Mouse (Mus musculus) stomach, embryonic 14.5 days (tissue): Measurements from ENCODE around the gene Fgf11. TPM values are rescaled to one million over a fixed set of nuclear protein-coding genes. Genes with fewer than 3 reads are reported as not detected.

ENCODE experiments used
- ATAC-seq: fragments of 200-750 bp; cut with Nextera tagmentation; 2 replicates; pipeline ENCODE4 v1.8.0; 2017; ENCODE audit warnings: low read depth, moderate TSS enrichment; ENCODE audit not compliant: insufficient number of reproducible peaks, insufficient read depth, low FRiP score
- H3K27ac ChIP-seq: fragments of 300-500 bp; sonication (generic); 2 replicates; pipeline ENCODE4 v1.5.1; 2014; ENCODE audit warnings: mild to moderate bottlenecking, low read length, moderate library complexity, mixed read lengths
- H3K27me3 ChIP-seq: fragments of 300-500 bp; sonication (generic); 2 replicates; pipeline ENCODE4 v1.6.1; 2014; ENCODE audit warnings: low read length, control low read depth, mixed read lengths; ENCODE audit not compliant: control insufficient read depth, insufficient read depth
- H3K36me3 ChIP-seq: fragments of 300-500 bp; sonication (generic); 2 replicates; pipeline ENCODE4 v1.6.1; 2014; ENCODE audit warnings: mild to moderate bottlenecking, control low read depth, low read length, moderate library complexity, mixed read lengths; ENCODE audit not compliant: control insufficient read depth, insufficient read depth
- H3K4me1 ChIP-seq: fragments of 300-500 bp; sonication (generic); 2 replicates; pipeline ENCODE4 v1.6.1; 2014; ENCODE audit warnings: low read length, control low read depth, mixed read lengths; ENCODE audit not compliant: control insufficient read depth, insufficient read depth
- H3K4me2 ChIP-seq: fragments of 300-500 bp; sonication (generic); replicated peaks from 2 replicates; pipeline ENCODE4 v1.6.1; 2014; ENCODE audit warnings: low read depth, low read length, control low read depth
- H3K4me3 ChIP-seq: fragments of 300-500 bp; sonication (generic); 2 replicates; pipeline ENCODE4 v1.5.1; 2014; ENCODE audit warnings: low read depth, low read length, control low read depth
- H3K9ac ChIP-seq: fragments of 300-500 bp; sonication (generic); replicated peaks from 2 replicates; pipeline ENCODE4 v1.6.1; 2014; ENCODE audit warnings: low read depth, mild to moderate bottlenecking, control low read depth, low read length, moderate library complexity, mixed read lengths
- H3K9me3 ChIP-seq: fragments of 300-500 bp; sonication (generic); 2 replicates; pipeline ENCODE4 v1.6.1; 2016; ENCODE audit warnings: low read depth, low read length, control low read depth; ENCODE audit not compliant: control insufficient read depth
- WGBS: fragments of 180-500 bp; shearing (Covaris S2); extraction: QIAGEN DNeasy Blood & Tissue Kit; methylation state at CpG from one replicate; pipeline ENCODE4 v1.1.7; 2014; 5-methylcytosine and 5-hydroxymethylcytosine counted together
- polyA plus RNA-seq: library from polyadenylated mRNA; unstranded; fragments of >200 nt; fragmentation: Nextera tagmentation; extraction: Ambion mirVana; gene quantifications from 2 replicates; pipeline ENCODE4 v1.2.1, GENCODE M21; 2014

Gene Fgf11
- polyA plus RNA-seq, 1 experiment from 2014 or later = 2.1 TPM

DNA sequence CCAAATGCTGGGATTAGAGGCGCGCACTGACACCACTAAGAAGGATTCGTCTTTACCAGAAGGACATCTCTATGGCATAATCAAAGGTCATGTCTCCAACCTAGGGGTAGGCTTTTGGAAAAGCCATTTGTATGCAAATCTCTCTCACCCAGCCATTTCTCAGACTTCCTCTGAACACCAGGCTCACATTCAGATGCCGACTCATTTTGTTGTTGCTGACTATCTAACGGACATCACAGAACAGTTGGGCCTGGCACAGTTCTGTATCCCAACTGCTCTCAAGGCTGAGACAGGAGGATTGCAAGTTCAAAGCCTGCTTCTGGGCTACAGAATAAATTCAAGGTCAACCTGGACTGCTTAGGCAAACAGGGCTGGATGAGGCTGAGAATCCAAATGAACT lies 14.4 kb downstream of the Fgf11 start:
- no peak for ATAC-seq
- H3K4me2 ChIP-seq = no peak overlapping the region
- no peaks in the 10 kb centered on the region for H3K9me3 ChIP-seq
- no peak overlapping the region for H3K4me3 ChIP-seq
- 87% methylated on average over 5 of the region's 5 CpGs for WGBS
- no peaks in the 10 kb centered on the region for H3K36me3 ChIP-seq
- peaks cover 3% of the 10 kb centered on the region; the same call in 1 of the 2 replicates for H3K4me1 ChIP-seq
- no peak overlapping the region for H3K27ac ChIP-seq
- no peaks in the 10 kb centered on the region for H3K27me3 ChIP-seq
- H3K9ac ChIP-seq = no peak overlapping the region

DNA sequence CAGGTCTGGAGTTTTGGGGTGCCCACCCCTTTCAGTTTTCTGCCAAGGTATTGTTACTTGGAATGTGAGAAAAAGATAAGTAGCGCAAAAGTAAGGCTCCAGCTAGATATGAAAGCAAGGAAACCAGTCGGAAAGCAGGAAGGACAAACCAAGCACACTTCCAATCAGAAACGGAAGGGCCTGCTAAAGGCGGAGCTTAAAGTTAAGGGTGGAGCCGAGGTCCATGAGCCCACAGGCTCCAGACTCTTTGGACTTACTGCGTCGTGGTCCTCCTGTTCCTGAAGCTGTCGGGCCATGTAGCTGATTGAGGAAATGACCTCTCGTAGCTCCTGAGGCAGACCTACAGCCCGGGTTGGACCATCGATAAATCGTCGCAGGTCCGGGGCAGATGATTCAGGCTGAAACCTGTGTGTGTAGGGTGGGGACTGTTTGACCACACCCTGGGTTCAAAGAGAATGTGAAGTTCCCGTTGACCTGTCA lies 16.8 kb downstream of the Fgf11 start:
- peaks cover 3% of the 10 kb centered on the region; the same call in 1 of the 2 replicates for H3K4me1 ChIP-seq
- H3K27me3 ChIP-seq = no peaks in the 10 kb centered on the region
- H3K36me3 ChIP-seq = no peaks in the 10 kb centered on the region
- H3K4me2 ChIP-seq = peak overlapping the region; percentile 37
- no peaks in the 10 kb centered on the region for H3K9me3 ChIP-seq
- H3K27ac ChIP-seq = no peak overlapping the region
- 0 out of 2 replicates have a peak overlapping the region, but pooled peaks have one; percentile 11 for H3K4me3 ChIP-seq
- no peak overlapping the region for H3K9ac ChIP-seq
- ATAC-seq = peak; percentile 72; the same call in 1 of the 2 replicates
- WGBS = 27% methylated on average over 15 of the region's 15 CpGs

- Histone ChIP-seq H3K9ac (no peak overlapping the region), H3K4me1 (peaks cover 3% of the 10 kb centered on the region; the same call in 1 of the 2 replicates), H3K36me3 (peaks cover under 1% of the 10 kb centered on the region; the same call in 1 of the 2 replicates), H3K27ac (no peak overlapping the region), H3K9me3 (no peaks in the 10 kb centered on the region), H3K27me3 (no peaks in the 10 kb centered on the region), H3K4me3 (no peak overlapping the region), H3K4me2 (no peak overlapping the region)
- WGBS = 24% methylated on average over 4 of the region's 4 CpGs
- no peak for ATAC-seq
Observed at GRCm38 (mm10) chr11:69781828-69782227, 19.8 kb downstream of the Fgf11 start.

DNA sequence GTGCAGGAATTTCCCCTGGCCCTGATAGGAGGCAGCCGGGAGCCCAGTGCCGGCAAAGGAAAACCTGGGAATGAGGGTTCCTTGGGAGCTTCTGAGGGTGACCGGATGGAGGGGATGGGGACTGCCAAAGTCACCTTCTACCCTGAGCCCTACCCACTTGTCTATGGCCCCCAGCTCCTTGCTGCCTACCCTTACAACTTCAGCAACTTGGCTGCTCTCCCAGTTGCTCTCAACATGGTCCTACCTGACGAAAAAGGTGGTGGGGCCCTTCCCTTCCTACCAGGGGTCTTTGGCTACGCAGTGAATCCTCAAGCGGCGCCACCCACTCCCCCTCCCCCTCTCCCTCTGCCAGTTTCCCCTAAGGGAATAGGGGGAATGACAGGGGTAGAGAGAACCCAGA lies 22.7 kb downstream of the Fgf11 start:
- no peak overlapping the region for H3K4me2 ChIP-seq
- H3K36me3 ChIP-seq = peaks cover 6% of the 10 kb centered on the region; the same call in 1 of the 2 replicates
- no peaks in the 10 kb centered on the region for H3K9me3 ChIP-seq
- no peaks in the 10 kb centered on the region for H3K4me1 ChIP-seq
- H3K27me3 ChIP-seq = no peaks in the 10 kb centered on the region
- ATAC-seq = no peak
- H3K4me3 ChIP-seq = no peak overlapping the region
- H3K9ac ChIP-seq = no peak overlapping the region
- no peak overlapping the region for H3K27ac ChIP-seq
- 49% methylated on average over 7 of the region's 7 CpGs for WGBS

DNA sequence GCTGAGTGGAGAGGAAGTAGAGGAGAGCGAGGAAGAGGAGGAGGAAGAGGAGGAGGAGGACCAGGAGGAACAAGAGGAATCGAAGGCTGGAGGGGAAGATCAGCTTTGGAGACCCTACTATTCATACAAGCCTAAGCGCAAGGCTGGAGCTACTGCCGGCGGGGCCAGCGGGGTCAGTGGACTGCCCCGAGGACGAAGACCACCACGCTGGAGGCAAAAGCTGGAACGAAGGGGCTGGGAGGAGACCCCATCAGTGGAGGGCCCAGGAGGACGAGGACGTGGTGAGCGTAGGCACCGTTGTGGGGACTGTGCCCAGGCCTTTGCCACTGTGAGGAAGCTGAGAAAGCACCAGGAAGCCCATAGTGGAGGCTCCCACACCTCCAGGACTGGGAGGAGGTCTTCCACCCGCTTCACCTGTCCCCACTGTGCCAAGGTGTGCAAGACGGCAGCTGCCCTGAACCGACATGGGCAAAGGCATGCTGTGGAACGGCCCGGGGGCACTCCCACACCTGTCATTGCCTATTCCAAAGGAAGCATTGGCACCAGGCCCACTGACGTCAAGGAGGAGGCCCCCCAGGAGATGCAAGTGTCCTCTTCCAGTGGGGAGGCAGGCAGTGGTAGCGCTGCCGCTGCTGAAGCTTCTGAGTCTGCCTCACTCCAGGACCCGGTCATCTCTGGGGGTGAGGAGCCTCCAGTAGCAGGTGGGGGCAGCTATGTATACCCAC lies 23.2 kb downstream of the Fgf11 start:
- no peak overlapping the region for H3K27ac ChIP-seq
- ATAC-seq = no peak

DNA sequence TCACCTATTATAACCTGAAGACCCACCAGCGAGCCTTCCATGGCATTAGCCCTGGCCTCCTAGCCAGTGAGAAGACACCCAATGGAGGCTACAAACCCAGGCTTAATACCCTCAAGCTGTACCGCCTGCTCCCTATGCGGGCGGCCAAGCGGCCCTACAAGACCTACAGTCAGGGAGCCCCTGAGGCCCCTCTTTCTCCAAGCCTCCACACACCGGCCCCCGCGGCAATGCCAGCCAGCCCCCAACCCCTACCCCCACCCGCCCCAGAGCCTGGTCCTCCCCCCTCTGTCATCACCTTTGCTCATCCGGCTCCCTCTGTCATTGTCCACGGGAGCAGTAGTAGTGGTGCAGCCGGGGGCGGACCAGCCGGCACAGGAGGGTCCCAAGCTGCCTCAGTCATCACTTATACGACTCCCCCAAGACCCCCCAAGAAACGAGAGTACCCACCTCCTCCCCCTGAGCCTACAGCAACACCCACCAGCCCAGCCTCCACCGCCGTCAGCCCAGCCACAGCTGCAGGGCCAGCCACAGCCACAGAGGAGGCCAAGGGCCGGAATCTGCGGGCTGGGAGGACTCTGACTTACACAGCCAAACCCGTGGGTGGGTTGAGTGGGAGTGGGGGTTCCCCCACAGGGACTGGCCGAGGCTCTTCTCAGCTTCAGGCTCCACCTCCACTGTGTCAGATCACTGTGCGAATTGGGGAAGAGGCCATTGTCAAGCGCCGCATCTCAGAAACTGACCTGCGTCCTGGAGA lies 24.0 kb downstream of the Fgf11 start:
- no peak overlapping the region for H3K4me2 ChIP-seq
- no peaks in the 10 kb centered on the region for H3K4me1 ChIP-seq
- H3K4me3 ChIP-seq = no peak overlapping the region
- H3K36me3 ChIP-seq = peaks cover 6% of the 10 kb centered on the region; the same call in 1 of the 2 replicates
- WGBS = 63% methylated on average over 26 of the region's 26 CpGs
- no peak overlapping the region for H3K27ac ChIP-seq
- H3K9ac ChIP-seq = no peak overlapping the region
- no peaks in the 10 kb centered on the region for H3K27me3 ChIP-seq
- no peaks in the 10 kb centered on the region for H3K9me3 ChIP-seq
- ATAC-seq = no peak

More for the DNA sequence above, 23.2 kb downstream of the Fgf11 start:
- no peak overlapping the region for H3K4me3 ChIP-seq
- no peaks in the 10 kb centered on the region for H3K27me3 ChIP-seq
- H3K4me1 ChIP-seq = no peaks in the 10 kb centered on the region
- 68% methylated on average over 23 of the region's 23 CpGs for WGBS
- no peaks in the 10 kb centered on the region for H3K9me3 ChIP-seq
- peaks cover 6% of the 10 kb centered on the region; the same call in 1 of the 2 replicates for H3K36me3 ChIP-seq
- H3K9ac ChIP-seq = no peak overlapping the region
- H3K4me2 ChIP-seq = no peak overlapping the region

- Histone ChIP-seq H3K27me3 (no peaks in the 10 kb centered on the region), H3K4me2 (no peak overlapping the region), H3K4me3 (no peak overlapping the region), H3K9ac (no peak overlapping the region), H3K27ac (no peak overlapping the region), H3K4me1 (no peaks in the 10 kb centered on the region), H3K9me3 (no peaks in the 10 kb centered on the region), H3K36me3 (peaks cover 6% of the 10 kb centered on the region; the same call in 1 of the 2 replicates)
- WGBS = 83% methylated on average over 20 of the region's 20 CpGs
- no peak for ATAC-seq
Observed at GRCm38 (mm10) chr11:69776488-69776887, 25.2 kb downstream of the Fgf11 start.

GRCm38 (mm10) chr11:69775716-69776115 lies 25.9 kb downstream of the Fgf11 start:
- Histone ChIP-seq H3K9me3 (no peaks in the 10 kb centered on the region), H3K36me3 (peaks cover 6% of the 10 kb centered on the region; the same call in 1 of the 2 replicates), H3K27ac (no peak overlapping the region), H3K4me1 (no peaks in the 10 kb centered on the region), H3K4me2 (no peak overlapping the region), H3K27me3 (no peaks in the 10 kb centered on the region), H3K9ac (no peak overlapping the region), H3K4me3 (no peak overlapping the region)
- whole genome bisulfite sequencing = 52% methylated on average over 10 of the region's 10 CpGs
- no peak for ATAC-seq
